Mouse (Mus musculus) activated CD4-positive, CD25-positive, alpha-beta regulatory T cell (primary cell): Measurements from ENCODE around the gene Cytip. TPM values are rescaled to one million over a fixed set of nuclear protein-coding genes. Genes with fewer than 3 reads are reported as not detected.

ENCODE experiments used
- polyA plus RNA-seq, 2 experiments: library from polyadenylated mRNA; unstranded; fragments of 100-300 nt; shearing (Covaris generic); gene quantifications; one replicate each; pipeline ENCODE4 v1.2.1; 2017

The Cytip gene
- 100 to 1,000 TPM; 547 to 991 TPM for polyA plus RNA-seq

DNA sequence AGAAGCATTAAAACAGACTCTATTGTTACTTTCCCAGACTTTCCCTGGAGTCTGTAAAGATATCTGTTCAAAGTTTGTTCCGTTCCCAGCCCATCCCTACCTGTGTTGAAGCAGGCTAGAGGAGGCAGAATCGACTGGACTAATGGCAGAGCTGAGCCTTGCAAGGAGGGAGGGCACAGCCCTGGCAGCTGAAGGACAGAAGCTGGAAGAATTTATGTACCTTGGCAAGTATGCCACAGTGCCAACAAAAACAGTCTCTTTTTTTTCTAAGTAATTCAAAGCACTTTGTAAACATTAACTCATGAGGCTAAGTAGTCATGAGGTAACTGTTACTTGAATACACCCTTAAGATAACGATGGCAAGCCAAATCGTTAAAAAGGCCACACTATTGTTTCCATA, at the start of gene Cytip:
TSS of gene Cytip (minus strand) at position 187 of the 400 bp plus-strand sequence.

Other genes with a start within 250 kb of the Cytip start
- gene Galnt5, start 197.6 kb downstream of the Cytip start, polyA plus RNA-seq, result under 1 TPM in 1 of 2 experiments, not detected in 1; 0.22 TPM
- under 1 TPM; 0.68 to 0.87 TPM for gene Ermn, start 142.7 kb downstream of the Cytip start, polyA plus RNA-seq
- gene Acvr1c, start 162.4 kb upstream of the Cytip start, polyA plus RNA-seq, result 1 to 10 TPM in 1 of 2 experiments, under 1 TPM in 1; 0.42 to 1.4 TPM